Mouse (Mus musculus) ES-E14 (cell line): ENCODE measurements around the gene Krtap24-1.

ENCODE experiments used
- HCFC1 ChIP-seq: IDR thresholded peaks from 2 replicates; pipeline ENCODE4 v1.6.1; 2012; ENCODE audit warnings: low read length, inconsistent platforms, borderline replicate concordance; ENCODE audit not compliant: insufficient read depth
- ZC3H11A ChIP-seq: IDR thresholded peaks from 2 replicates; pipeline ENCODE4 v1.6.1; 2012; ENCODE audit warnings: low read depth, mild to moderate bottlenecking, inconsistent platforms, low read length, borderline replicate concordance
- ZNF384 ChIP-seq: IDR thresholded peaks from 2 replicates; pipeline ENCODE4 v1.6.1; 2012; ENCODE audit warnings: low read depth, low read length, inconsistent platforms

GRCm38 (mm10) chr16:88651082-88651481, 39.0 kb upstream of the Krtap24-1 start:
- TF ChIP-seq ZNF384 (no peak), HCFC1 (no peak), ZC3H11A (no peak)
